Mouse (Mus musculus) small intestine, adult 2 months (tissue): ENCODE measurements at regions not wholly inside any gene's neighbourhood (a gene's known extent, or its start where the extent isn't known, plus 50 kb on each side); places are given as distances from the start of the nearest gene placed in this dataset.

ENCODE experiments used
- CTCF ChIP-seq: fragments of 200-500 bp; IDR thresholded peaks from 2 replicates; pipeline ENCODE4 v1.5.1; 2012; ENCODE audit warnings: low read depth, mild to moderate bottlenecking, control low read depth, inconsistent platforms, low read length, moderate library complexity, mixed read lengths; ENCODE audit not compliant: insufficient replicate concordance, insufficient read length; ENCODE audit errors: extremely low read depth
- POLR2A ChIP-seq: fragments of 200-500 bp; IDR thresholded peaks from 2 replicates; pipeline ENCODE4 v1.6.1; 2012; ENCODE audit warnings: low read depth, mild to moderate bottlenecking, control low read depth, inconsistent platforms, low read length, moderate library complexity

- TF ChIP-seq POLR2A (no peak), CTCF (no peak)
Observed at GRCm38 (mm10) chr2:166343551-166344340, 188.3 kb upstream of the Sulf2 start.
